Mouse (Mus musculus): Measurements from ENCODE around the gene Thumpd3.

GRCm38 (mm10) chr6:113078031-113078721 lies 32.2 kb downstream of the Thumpd3 start:
- TF ChIP-seq ZC3H11A (IDR thresholded peaks at IDR 0.05; ENCODE audit: borderline replicate concordance, low read depth, low read length) (no peak), HCFC1 (IDR thresholded peaks at IDR 0.05; ENCODE audit: borderline replicate concordance, insufficient read depth, low read length) (no peak)
